Mouse (Mus musculus) left cerebral cortex, postnatal 36 days (tissue): ENCODE measurements around the gene Ifitm7. TPM values are rescaled to one million over a fixed set of nuclear protein-coding genes. Genes with fewer than 3 reads are reported as not detected.
"Not testable (repeated sequence)": the region's sequence is repeated elsewhere in the genome, so short reads cannot be mapped to it uniquely, and the experiment has no call there.

Source experiments
- DNase-seq, 2 experiments: peaks; one replicate each; pipeline ENCODE4 v3.0.0; 2021 to 2022; ENCODE audit warnings: low spot score in 2 of 2, mixed read lengths in 1 of 2
- intact Hi-C: fragments of 180-260 bp; cut with DNase I; formaldehyde crosslinking; loops from one replicate; pipeline ENCODE4 v1.15.1; 2025
- total RNA-seq, 2 experiments: library from RNA; stranded (reverse); gene quantifications; 2 replicates each; pipeline ENCODE4 v1.2.3; 2021

The Ifitm7 gene
- total RNA-seq, 2 experiments from 2014 or later = 0.79 to 2.1 TPM

DNA sequence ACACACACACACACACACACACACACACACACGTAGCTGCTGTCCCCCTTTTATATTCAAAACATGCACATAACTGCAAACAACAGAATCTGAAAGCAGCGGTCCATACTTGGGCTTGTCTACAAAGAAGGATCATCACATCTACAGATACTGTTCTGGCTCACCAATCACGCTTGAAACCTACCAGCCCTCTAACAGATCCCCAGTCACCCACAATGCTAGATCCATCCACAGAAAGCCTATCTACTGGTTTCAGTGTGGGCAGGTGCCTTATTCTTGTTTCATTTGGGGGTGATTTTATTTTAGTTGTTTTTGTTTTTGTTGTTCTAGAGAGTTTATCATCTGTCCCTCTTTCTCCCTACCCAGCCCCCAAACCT is 503 bp downstream of the Ifitm7 start:
- intact Hi-C loops = loop anchor here (5.0 to 10.0 kb wide), 3 partner anchors 44 to 89 kb away; no protein-coding TSS in a partner anchor
- no peak for DNase-seq

DNA sequence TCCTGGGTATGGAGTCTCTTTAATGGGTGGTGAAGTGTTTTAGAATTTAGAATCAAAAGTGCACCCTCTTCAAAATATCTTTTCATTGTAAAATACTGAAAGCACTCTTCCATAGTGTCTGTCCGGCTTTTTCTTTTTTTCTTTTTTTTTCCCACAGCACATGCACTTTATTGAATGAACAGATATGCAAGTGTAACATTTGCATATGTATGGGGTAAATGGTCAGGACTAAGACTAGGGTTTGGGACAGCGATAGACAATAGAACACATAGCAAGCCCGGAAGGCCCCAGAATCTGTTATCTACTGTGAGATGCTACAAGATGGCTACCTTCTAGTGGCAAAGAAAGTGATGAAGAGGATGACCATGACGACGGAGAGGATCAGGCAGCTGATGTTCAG is 3.5 kb downstream of the Ifitm7 start:
- no peak for DNase-seq
- intact Hi-C loops = loop anchor here (10.0 kb wide), 1 partner anchor 92 kb away; no protein-coding TSS in a partner anchor

GRCm38 (mm10) chr16:13981726-13982125 is 5.0 kb downstream of the Ifitm7 start:
- intact Hi-C loops = loop anchor here (10.0 kb wide), 1 partner anchor 93 kb away; no protein-coding TSS in a partner anchor
- not testable (repeated sequence) for DNase-seq

- DNase-seq, intact Hi-C loops: not testable (repeated sequence)
These were observed 9.7 kb downstream of the Ifitm7 start for GRCm38 (mm10) chr16:13977026-13977425.

- intact Hi-C loops, DNase-seq: not testable (repeated sequence)
These were observed 10.3 kb downstream of the Ifitm7 start for GRCm38 (mm10) chr16:13976358-13976896.

DNA sequence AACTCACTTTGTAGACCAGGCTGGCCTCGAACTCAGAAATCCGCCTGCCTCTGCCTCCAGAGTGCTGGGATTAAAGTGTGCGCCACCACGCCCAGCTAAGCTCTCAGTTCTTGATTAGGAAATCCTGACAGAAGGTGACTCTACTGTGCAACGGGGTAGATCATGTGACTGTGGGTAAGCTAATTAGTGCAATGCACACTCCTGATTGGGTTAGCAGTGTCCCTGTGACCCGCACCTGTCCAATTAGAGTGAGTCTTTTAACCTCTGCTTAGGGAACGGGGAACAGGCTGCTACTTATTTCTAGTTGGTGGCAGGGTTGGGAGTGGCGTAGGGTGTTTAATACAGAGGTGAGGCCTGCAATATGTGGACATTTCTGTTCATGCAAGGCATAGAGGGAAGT is 14.6 kb downstream of the Ifitm7 start:
- DNase-seq = no peak
- intact Hi-C loops = no loop called here

GRCm38 (mm10) chr16:13969096-13969495 is 17.6 kb downstream of the Ifitm7 start:
- no peak for DNase-seq
- intact Hi-C loops = no loop called here

GRCm38 (mm10) chr16:13962053-13962452 is 24.6 kb downstream of the Ifitm7 start:
- intact Hi-C loops = no loop called here
- DNase-seq = no peak

GRCm38 (mm10) chr16:13951245-13951644 is 35.4 kb downstream of the Ifitm7 start:
- intact Hi-C loops = no loop called here
- DNase-seq = no peak

DNA sequence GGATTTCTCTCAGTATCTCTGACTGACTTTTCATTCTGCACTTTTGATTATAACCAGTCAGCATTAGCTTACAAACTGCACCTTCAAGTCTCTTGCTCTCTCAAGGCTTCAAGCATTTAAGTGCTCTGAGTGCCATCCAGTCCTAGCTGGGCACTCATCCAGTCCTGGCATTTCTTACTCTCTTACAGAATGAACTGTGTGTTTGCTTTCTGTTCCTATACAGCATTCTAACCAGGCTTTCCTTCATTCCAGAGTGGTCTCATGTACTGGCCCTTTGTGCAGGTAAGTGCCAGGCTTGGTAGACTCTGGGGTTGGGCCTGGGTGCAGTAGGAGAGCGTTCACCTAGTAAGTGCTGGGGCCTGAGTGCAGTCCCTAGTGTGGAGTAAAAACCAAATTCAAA is 40.4 kb downstream of the Ifitm7 start:
- intact Hi-C loops = no loop called here
- no peak for DNase-seq

DNA sequence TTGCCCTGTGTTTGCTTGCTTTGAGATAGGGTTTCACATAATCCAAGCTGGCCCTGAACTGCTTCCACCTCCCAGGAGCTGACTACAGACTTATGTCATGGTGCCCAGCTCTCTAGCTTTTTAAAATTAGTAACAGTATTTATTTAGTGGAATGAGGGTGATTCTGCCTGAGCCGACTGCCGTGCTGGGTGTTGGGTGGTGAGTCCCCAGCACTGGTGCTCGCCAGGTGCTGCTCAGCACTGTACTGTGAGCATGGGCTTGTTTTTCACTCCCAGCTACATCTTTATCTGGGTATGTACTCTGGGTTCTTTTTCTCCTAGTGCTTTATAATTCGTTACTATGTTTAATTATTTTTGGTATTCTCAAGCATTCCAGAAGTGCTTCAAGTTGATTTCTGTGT is 41.5 kb downstream of the Ifitm7 start:
- intact Hi-C loops = no loop called here
- DNase-seq = no peak

DNA sequence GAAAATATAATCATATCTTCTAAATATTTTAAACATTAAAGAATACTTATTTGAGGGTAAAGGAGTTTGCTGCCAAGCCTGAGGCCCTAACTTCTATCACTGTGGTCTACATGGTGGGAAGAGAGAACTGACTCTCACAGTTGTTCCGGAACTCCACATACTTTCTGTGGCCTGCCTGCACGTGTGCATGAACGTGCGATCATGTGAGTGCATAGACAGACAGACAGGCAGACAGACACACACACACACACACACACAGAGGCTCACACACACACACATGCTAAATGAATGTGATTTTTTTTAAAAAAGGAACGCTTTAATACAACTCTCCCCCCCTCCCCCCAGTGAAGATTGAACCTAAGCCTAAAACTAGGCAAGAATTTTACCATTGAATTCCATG is 41.9 kb downstream of the Ifitm7 start:
- intact Hi-C loops = loop anchor here (5.0 kb wide), 1 partner anchor 43 kb away; the partner anchor contains the start of genes 2900011O08Rik and Ifitm7

GRCm38 (mm10) chr16:13944178-13944577 is 42.5 kb downstream of the Ifitm7 start:
- no peak for DNase-seq
- intact Hi-C loops = loop anchor here (5.0 kb wide), 1 partner anchor 43 kb away; the partner anchor contains the start of genes 2900011O08Rik and Ifitm7

More for the DNA sequence above, 41.9 kb downstream of the Ifitm7 start:
- DNase-seq = no peak

DNA sequence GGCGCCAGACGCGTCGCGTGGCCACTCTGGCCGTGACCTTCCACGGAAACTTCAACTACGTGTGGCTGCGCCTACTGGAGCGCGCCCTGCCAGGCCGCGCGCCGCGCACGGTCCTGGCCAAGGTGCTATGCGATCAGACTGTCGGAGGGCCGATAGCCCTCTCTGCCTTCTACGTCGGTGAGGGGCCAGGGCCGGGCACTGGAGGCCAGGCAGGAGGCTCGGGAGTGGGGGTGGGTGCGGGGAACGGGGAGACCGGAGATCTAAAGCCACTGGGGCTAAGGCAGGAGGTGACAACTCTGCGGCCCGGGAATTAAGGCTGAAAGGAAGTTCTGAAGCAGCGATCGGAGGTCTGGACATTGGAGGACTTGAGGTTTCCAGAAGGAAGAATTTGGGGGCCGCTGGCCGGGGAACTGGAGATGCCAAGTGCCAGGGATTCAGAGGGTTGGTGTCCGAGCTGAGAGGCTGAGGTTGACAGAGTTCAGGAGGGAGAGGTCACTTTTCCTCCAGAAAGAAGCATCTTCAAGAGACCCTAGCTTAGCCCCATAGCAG is 45.8 kb downstream of the Ifitm7 start:
- peak in 1 of 2 experiments; percentile 11 for DNase-seq
- intact Hi-C loops = loop anchor here (5.0 kb wide), 1 partner anchor 46 kb away; the partner anchor contains the start of genes 2900011O08Rik and Ifitm7

DNA sequence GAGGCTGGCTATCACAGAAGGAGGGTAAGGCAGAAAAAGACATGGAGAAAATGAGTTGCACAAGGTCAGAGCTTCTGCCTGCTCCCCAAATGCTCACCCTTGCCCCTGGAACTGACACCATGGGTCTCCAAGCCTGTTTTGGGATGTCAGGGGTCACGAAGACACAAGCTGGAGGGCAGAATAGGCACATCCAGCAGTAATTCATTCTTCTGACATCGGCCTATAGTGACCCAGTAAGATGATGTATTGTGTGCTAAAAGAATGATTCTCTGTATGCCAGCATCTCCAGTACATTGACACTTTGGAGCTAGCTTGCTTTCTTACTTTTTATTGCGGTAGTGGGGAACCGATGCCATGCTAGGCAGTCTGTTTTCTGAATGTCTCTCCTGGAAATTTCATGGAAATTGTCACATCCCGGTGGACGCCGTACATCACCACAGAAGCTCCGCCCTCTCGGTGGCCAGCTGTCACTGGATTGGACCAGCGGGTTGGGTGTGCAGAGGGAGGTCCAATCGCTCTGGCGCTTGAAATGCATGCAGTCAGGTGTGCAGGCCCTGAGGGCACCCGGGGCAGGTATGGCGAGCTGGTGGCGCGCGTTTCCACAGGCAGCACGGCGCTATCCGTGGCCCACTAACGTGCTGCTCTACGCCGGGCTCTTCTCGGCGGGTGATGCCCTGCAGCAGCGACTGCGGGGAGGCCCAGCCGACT is 46.4 kb downstream of the Ifitm7 start:
- peak; percentile 81 to 86 for DNase-seq
- intact Hi-C loops = loop anchor here (5.0 kb wide), 1 partner anchor 47 kb away; the partner anchor contains the start of genes 2900011O08Rik and Ifitm7

Other genes starting within 250 kb of the Ifitm7 start
- gene Rrn3, start 206.2 kb downstream of the Ifitm7 start, total RNA-seq = 10 to 100 TPM; 46.9 to 47.6 TPM
- gene Ntan1, start 168.0 kb downstream of the Ifitm7 start, total RNA-seq = 10 to 100 TPM; 99.3 to 99.7 TPM
- 10 to 100 TPM; 72.7 to 81.6 TPM for gene Pdxdc1, start 83.8 kb downstream of the Ifitm7 start, total RNA-seq
- 10 to 100 TPM; 68.1 to 70.6 TPM for gene Mpv17l, start 83.7 kb downstream of the Ifitm7 start, total RNA-seq
- gene 2900011O08Rik, start 284 bp downstream of the Ifitm7 start, total RNA-seq = 100 to 1,000 TPM; 267 to 303 TPM
- gene Nde1, start 176.4 kb upstream of the Ifitm7 start, total RNA-seq = 10 to 100 TPM; 18.8 to 20.9 TPM
- 100 to 1,000 TPM; 139 to 148 TPM for gene Marf1, start 176.5 kb upstream of the Ifitm7 start, total RNA-seq